Mouse (Mus musculus) adrenal gland, adult 2 months (tissue): ENCODE measurements around the gene Dnmbp. TPM values are rescaled to one million over a fixed set of nuclear protein-coding genes. Genes with fewer than 3 reads are reported as not detected.
A peak's percentile ranks its signal among the peaks of the same experiment; 100 is the strongest.

Experiments
- DNase-seq: peaks from one replicate; pipeline ENCODE4 v3.0.0; 2021
- polyA plus RNA-seq: library from polyadenylated mRNA; depleted of rRNA; stranded (reverse); fragments of >200 nt; gene quantifications from 2 replicates; pipeline ENCODE4 v1.2.3, GENCODE M21; 2012
- total RNA-seq, 2 experiments: library from RNA; stranded (reverse); gene quantifications; 2 replicates each; pipeline ENCODE4 v1.2.3; 2021

Dnmbp gene
- total and polyA plus RNA-seq, 3 experiments: 10.8 to 13.9 (median 13.3) TPM

GRCm38 (mm10) chr19:43877364-43877763 lies 62.6 kb downstream of the Dnmbp start:
- DNase-seq: no peak

- DNase-seq: no peak
Observed at GRCm38 (mm10) chr19:43875996-43876395, 64.0 kb downstream of the Dnmbp start.

GRCm38 (mm10) chr19:43874351-43874750 lies 65.6 kb downstream of the Dnmbp start:
- DNase-seq: no peak

- DNase-seq: no peak
Observed at GRCm38 (mm10) chr19:43870418-43870817, 69.6 kb downstream of the Dnmbp start.

- peak; percentile 29 for DNase-seq
Observed at GRCm38 (mm10) chr19:43857347-43857746, 82.6 kb downstream of the Dnmbp start.

GRCm38 (mm10) chr19:43852837-43853545 lies 87.0 kb downstream of the Dnmbp start:
- no peak for DNase-seq

- DNase-seq: no peak
Observed at GRCm38 (mm10) chr19:43851996-43852630, 87.9 kb downstream of the Dnmbp start.

GRCm38 (mm10) chr19:43850026-43850425 lies 90.0 kb downstream of the Dnmbp start:
- DNase-seq: peak; percentile 30

GRCm38 (mm10) chr19:43847966-43848365 lies 92.0 kb downstream of the Dnmbp start:
- DNase-seq: no peak

GRCm38 (mm10) chr19:43847056-43847455 lies 92.9 kb downstream of the Dnmbp start:
- DNase-seq: no peak

GRCm38 (mm10) chr19:43845331-43845908 lies 94.6 kb downstream of the Dnmbp start:
- DNase-seq: no peak

- no peak for DNase-seq
Observed at GRCm38 (mm10) chr19:43843184-43843583, 96.8 kb downstream of the Dnmbp start.

- peak; percentile 60 for DNase-seq
Observed at GRCm38 (mm10) chr19:43832425-43833069, 107.4 kb downstream of the Dnmbp start.

- DNase-seq: no peak
Observed at GRCm38 (mm10) chr19:43826855-43827254, 113.1 kb downstream of the Dnmbp start.

GRCm38 (mm10) chr19:43815661-43816414 lies 124.2 kb downstream of the Dnmbp start:
- DNase-seq: peak; percentile 68

GRCm38 (mm10) chr19:43813315-43813714 lies 126.7 kb downstream of the Dnmbp start:
- no peak for DNase-seq

GRCm38 (mm10) chr19:43811419-43811818 lies 128.6 kb downstream of the Dnmbp start:
- DNase-seq: no peak

GRCm38 (mm10) chr19:43809331-43809730 lies 130.7 kb downstream of the Dnmbp start:
- no peak for DNase-seq

GRCm38 (mm10) chr19:43803866-43804265 lies 136.1 kb downstream of the Dnmbp start:
- no peak for DNase-seq

GRCm38 (mm10) chr19:43801427-43802051 lies 138.5 kb downstream of the Dnmbp start:
- DNase-seq: no peak

- DNase-seq: peak; percentile 78
Observed at GRCm38 (mm10) chr19:43797216-43797615, 142.8 kb downstream of the Dnmbp start.
